Mouse (Mus musculus) liver, adult 2 months (tissue): Measurements from ENCODE around the gene Inpp5a.

ENCODE experiments used
- CTCF ChIP-seq: fragments of 200-500 bp; IDR thresholded peaks from 2 replicates; pipeline ENCODE4 v1.5.1; 2011; ENCODE audit warnings: low read depth, low read length, control low read depth
- POLR2A ChIP-seq: fragments of 200-500 bp; IDR thresholded peaks from 2 replicates; pipeline ENCODE4 v1.6.1; 2011; ENCODE audit warnings: low read length, control low read depth; ENCODE audit not compliant: insufficient read depth; ENCODE audit errors: extremely low read depth

GRCm38 (mm10) chr7:139386933-139387690, 1.8 kb upstream of the Inpp5a start:
- no peak for TF ChIP-seq CTCF
- TF ChIP-seq POLR2A, result no peak
